Mouse (Mus musculus) neural tube, embryonic 11.5 days (tissue): Measurements from ENCODE around the gene Rhebl1. TPM values are rescaled to one million over a fixed set of nuclear protein-coding genes. Genes with fewer than 3 reads are reported as not detected.

Experiments used
- ATAC-seq: fragments of 200-750 bp; cut with Nextera tagmentation; 2 replicates; pipeline ENCODE4 v1.8.0; 2017; ENCODE audit warnings: moderate number of reproducible peaks, mild to moderate bottlenecking, moderate TSS enrichment, moderate library complexity; ENCODE audit not compliant: insufficient read depth, low FRiP score, low TSS enrichment
- DNase-seq: peaks from one replicate; pipeline ENCODE4 v3.0.0-alpha.2; 2015; ENCODE audit warnings: low spot score
- H3K27ac ChIP-seq: fragments of 300-500 bp; sonication (generic); 2 replicates; pipeline ENCODE4 v1.5.1; 2014; ENCODE audit warnings: low read depth, mild to moderate bottlenecking, low read length
- H3K27me3 ChIP-seq: fragments of 300-500 bp; sonication (generic); 2 replicates; pipeline ENCODE4 v1.6.1; 2014; ENCODE audit warnings: mild to moderate bottlenecking, low read length, mixed read lengths; ENCODE audit not compliant: control insufficient read depth, insufficient read depth
- H3K36me3 ChIP-seq: fragments of 300-500 bp; sonication (generic); 2 replicates; pipeline ENCODE4 v1.6.1; 2014; ENCODE audit warnings: mild to moderate bottlenecking, low read length, moderate library complexity, mixed read lengths; ENCODE audit not compliant: control insufficient read depth, insufficient read depth
- H3K4me1 ChIP-seq: fragments of 300-500 bp; sonication (generic); 2 replicates; pipeline ENCODE4 v1.6.1; 2014; ENCODE audit warnings: low read length, mixed read lengths; ENCODE audit not compliant: control insufficient read depth, insufficient read depth
- H3K4me2 ChIP-seq: fragments of 300-500 bp; sonication (generic); 2 replicates; pipeline ENCODE4 v1.6.1; 2014; ENCODE audit warnings: low read depth, mild to moderate bottlenecking, moderate library complexity
- H3K4me3 ChIP-seq: fragments of 300-500 bp; sonication (generic); 2 replicates; pipeline ENCODE4 v1.5.1; 2014; ENCODE audit warnings: low read depth, low read length
- H3K9ac ChIP-seq: fragments of 300-500 bp; sonication (generic); 2 replicates; pipeline ENCODE4 v1.6.1; 2014; ENCODE audit warnings: mild to moderate bottlenecking, low read length
- H3K9me3 ChIP-seq: fragments of 300-500 bp; sonication (generic); 2 replicates; pipeline ENCODE4 v1.6.1; 2016; ENCODE audit warnings: low read length; ENCODE audit not compliant: control insufficient read depth
- WGBS: fragments of 180-500 bp; shearing (Covaris S2); extraction: QIAGEN DNeasy Blood & Tissue Kit; methylation state at CpG from one replicate; pipeline ENCODE4 v1.1.7; 2014; 5-methylcytosine and 5-hydroxymethylcytosine counted together
- polyA plus RNA-seq: library from polyadenylated mRNA; unstranded; fragments of >200 nt; fragmentation: Nextera tagmentation; extraction: Ambion mirVana; gene quantifications from 2 replicates; pipeline ENCODE4 v1.2.1, GENCODE M21; 2014

Gene Rhebl1
- polyA plus RNA-seq, 1 experiment from 2014 or later = 19.8 TPM

DNA sequence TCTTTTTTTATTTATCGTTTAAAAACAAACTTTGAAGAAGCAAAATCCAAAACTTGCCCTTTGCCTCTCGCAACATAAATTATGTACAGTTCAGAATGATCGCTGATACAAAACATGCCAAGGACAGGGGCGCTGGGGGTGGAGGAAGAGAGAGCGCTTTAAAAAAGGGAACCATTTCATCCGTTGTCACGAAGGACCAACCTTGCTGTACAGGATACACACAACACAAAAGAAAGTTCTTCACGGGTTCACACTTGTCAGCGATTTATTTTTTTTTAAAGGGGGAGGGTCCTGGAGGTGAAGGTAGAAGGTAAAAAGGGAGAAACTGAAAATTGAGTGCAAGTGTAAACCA, 62.7 kb downstream of the Rhebl1 start:
- ATAC-seq = peak; percentile 42; the same call in 1 of the 2 replicates
- H3K4me3 ChIP-seq = peak overlapping the region; percentile 71
- 21% methylated on average over 9 of the region's 9 CpGs for WGBS

DNA sequence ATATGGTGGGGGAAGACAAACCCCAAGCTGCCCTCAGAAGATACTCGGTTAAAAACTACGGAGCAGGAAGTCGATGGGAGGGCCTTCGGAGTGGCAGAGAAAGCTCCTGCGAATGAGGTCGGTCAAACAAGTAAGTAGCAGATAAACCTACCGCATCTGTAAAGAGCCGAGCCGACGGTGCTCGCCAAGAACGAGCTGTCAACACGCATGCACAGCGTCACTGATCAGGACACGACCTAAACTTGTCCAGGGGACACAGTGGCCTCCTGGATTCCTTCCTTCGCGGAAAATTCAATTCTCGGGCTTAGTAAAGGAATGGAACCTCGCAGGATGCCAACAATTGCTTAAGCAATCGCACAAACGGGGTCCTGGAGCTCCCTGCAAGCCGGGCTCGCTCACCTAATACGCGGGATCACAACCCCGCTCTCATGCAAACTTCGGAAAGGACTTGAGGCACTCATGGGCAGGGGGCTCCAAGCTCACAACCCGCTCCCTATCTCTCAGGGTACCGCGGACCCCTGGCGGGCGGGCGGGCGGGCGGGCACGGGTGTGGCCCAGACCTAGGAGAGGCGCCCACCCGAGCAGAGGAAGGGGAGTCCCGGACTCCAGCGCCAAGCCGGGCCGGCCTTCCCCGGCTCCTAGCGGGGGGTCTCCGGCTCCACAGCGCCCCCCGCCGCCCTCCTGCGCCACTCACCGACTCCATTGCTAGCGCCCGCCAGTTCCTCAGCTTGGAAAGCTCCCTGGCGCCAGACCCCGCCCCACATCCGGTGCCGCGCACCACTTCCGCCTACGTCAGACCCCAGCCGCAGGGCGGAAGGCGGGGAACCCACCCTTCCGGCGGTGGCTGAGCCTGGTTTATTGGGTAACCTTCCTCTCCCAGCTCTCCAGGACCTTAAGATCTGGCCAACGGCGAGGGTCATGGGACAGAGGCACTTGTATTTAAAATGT, 63.3 kb downstream of the Rhebl1 start, which contains the start of gene Prkag1:
TSS of gene Prkag1 (minus strand) at position 786 of the 948 bp plus-strand sequence.
- Histone ChIP-seq H3K9me3 (no peaks in the 10 kb centered on the region), H3K27ac (peak within 1 kb of the TSS; percentile 39), H3K27me3 (no peaks in the 10 kb centered on the region), H3K9ac (peak within 1 kb of the TSS; percentile 47), H3K4me3 (peak within 1 kb of the TSS; percentile 71), H3K36me3 (peaks cover 24% of the 10 kb centered on the region), H3K4me1 (no peaks in the 10 kb centered on the region), H3K4me2 (peak within 1 kb of the TSS; percentile 67)
- DNase-seq = peak; percentile 98
- ATAC-seq = peak; percentile 95
- WGBS = under 1% methylated on average over 59 of the region's 66 CpGs

More for the DNA sequence above, 62.7 kb downstream of the Rhebl1 start:
- no peak overlapping the region for H3K27ac ChIP-seq
- peaks cover 28% of the 10 kb centered on the region for H3K36me3 ChIP-seq
- H3K9ac ChIP-seq = no peak overlapping the region
- peak overlapping the region; percentile 67 for H3K4me2 ChIP-seq
- H3K4me1 ChIP-seq = no peaks in the 10 kb centered on the region
- no peaks in the 10 kb centered on the region for H3K9me3 ChIP-seq
- no peak for DNase-seq
- no peaks in the 10 kb centered on the region for H3K27me3 ChIP-seq

Other genes with a start within 250 kb of the Rhebl1 start
- 19.5 and 24.1 TPM in 2 replicates for gene Ddx23, start 231.6 kb downstream of the Rhebl1 start, polyA plus RNA-seq
- 5.2 and 5.3 TPM in 2 replicates for gene Rnd1, start 217.1 kb downstream of the Rhebl1 start, polyA plus RNA-seq
- gene Ccdc65, start 186.3 kb downstream of the Rhebl1 start, polyA plus RNA-seq = 0.70 and 0.96 TPM in 2 replicates
- gene Fkbp11, start 166.3 kb downstream of the Rhebl1 start, polyA plus RNA-seq = 12.1 and 12.6 TPM in 2 replicates
- gene Arf3, start 131.3 kb downstream of the Rhebl1 start, polyA plus RNA-seq = 42.0 and 44.0 TPM in 2 replicates
- gene Wnt10b, start 116.4 kb downstream of the Rhebl1 start, polyA plus RNA-seq = 0.51 and 0.95 TPM in 2 replicates
- gene Wnt1, start 104.7 kb downstream of the Rhebl1 start, polyA plus RNA-seq = 11.8 and 12.9 TPM in 2 replicates
- 0.48 and 0.78 TPM in 2 replicates for gene Ddn, start 85.0 kb downstream of the Rhebl1 start, polyA plus RNA-seq
- 73.1 and 74.0 TPM in 2 replicates for gene Prkag1, start 63.0 kb downstream of the Rhebl1 start, polyA plus RNA-seq
- 14.7 and 16.3 TPM in 2 replicates for gene Kmt2d, start 23.3 kb downstream of the Rhebl1 start, polyA plus RNA-seq
- 0.44 and 2.3 TPM in 2 replicates for gene Dhh, start 4.0 kb upstream of the Rhebl1 start, polyA plus RNA-seq
- 7.1 and 8.9 TPM in 2 replicates for gene Lmbr1l, start 23.7 kb upstream of the Rhebl1 start, polyA plus RNA-seq
- 1,967 and 2,051 TPM in 2 replicates for gene Tuba1b, start 40.0 kb upstream of the Rhebl1 start, polyA plus RNA-seq
- gene Gm49450, start 59.0 kb upstream of the Rhebl1 start, polyA plus RNA-seq = not detected in 2 replicates
- gene Tuba1a, start 59.2 kb upstream of the Rhebl1 start, polyA plus RNA-seq = 8,277 and 8,733 TPM in 2 replicates
- 109 and 112 TPM in 2 replicates for gene Tuba1c, start 135.4 kb upstream of the Rhebl1 start, polyA plus RNA-seq
- 38.7 and 54.0 TPM in 2 replicates for gene Prph, start 160.6 kb upstream of the Rhebl1 start, polyA plus RNA-seq
- gene Troap, start 180.0 kb upstream of the Rhebl1 start, polyA plus RNA-seq = 23.3 and 25.9 TPM in 2 replicates
- gene C1ql4, start 193.3 kb upstream of the Rhebl1 start, polyA plus RNA-seq = 3.0 and 3.2 TPM in 2 replicates
- gene Dnajc22, start 198.6 kb upstream of the Rhebl1 start, polyA plus RNA-seq = 0.19 and 0.41 TPM in 2 replicates
- 63.3 and 63.7 TPM in 2 replicates for gene Spats2, start 231.4 kb upstream of the Rhebl1 start, polyA plus RNA-seq